Mouse (Mus musculus) lung, embryonic 15.5 days (tissue): Measurements from ENCODE around the gene Eftud2. TPM values are rescaled to one million over a fixed set of nuclear protein-coding genes. Genes with fewer than 3 reads are reported as not detected.

Experiments used
- ATAC-seq: fragments of 200-750 bp; cut with Nextera tagmentation; 2 replicates; pipeline ENCODE4 v1.8.0; 2017; ENCODE audit warnings: moderate number of reproducible peaks, borderline replicate concordance; ENCODE audit not compliant: low FRiP score, low TSS enrichment; ENCODE audit errors: extremely low read depth
- H3K27ac ChIP-seq: fragments of 300-500 bp; sonication (generic); 2 replicates; pipeline ENCODE4 v1.5.1; 2015; ENCODE audit warnings: moderate library complexity, mild to moderate bottlenecking, inconsistent platforms
- H3K27me3 ChIP-seq: fragments of 300-500 bp; sonication (generic); 2 replicates; pipeline ENCODE4 v1.6.1; 2015; ENCODE audit warnings: inconsistent platforms
- H3K36me3 ChIP-seq: fragments of 300-500 bp; sonication (generic); 2 replicates; pipeline ENCODE4 v1.6.1; 2015; ENCODE audit warnings: inconsistent platforms
- H3K4me1 ChIP-seq: fragments of 300-500 bp; sonication (generic); 2 replicates; pipeline ENCODE4 v1.6.1; 2015; ENCODE audit warnings: inconsistent platforms
- H3K4me2 ChIP-seq: fragments of 300-500 bp; sonication (generic); 2 replicates; pipeline ENCODE4 v1.6.1; 2015; ENCODE audit warnings: inconsistent platforms, mild to moderate bottlenecking, moderate library complexity
- H3K4me3 ChIP-seq: fragments of 300-500 bp; sonication (generic); 2 replicates; pipeline ENCODE4 v1.5.1; 2015; ENCODE audit warnings: mild to moderate bottlenecking, inconsistent platforms
- H3K9ac ChIP-seq: fragments of 300-500 bp; sonication (generic); 2 replicates; pipeline ENCODE4 v1.6.1; 2015; ENCODE audit warnings: inconsistent platforms
- H3K9me3 ChIP-seq: fragments of 300-500 bp; sonication (generic); 2 replicates; pipeline ENCODE4 v1.6.1; 2016; ENCODE audit warnings: inconsistent platforms
- WGBS: fragments of 180-500 bp; shearing (Covaris S2); methylation state at CpG from one replicate; pipeline ENCODE4 v1.1.7; 2015; 5-methylcytosine and 5-hydroxymethylcytosine counted together
- polyA plus RNA-seq: library from polyadenylated mRNA; unstranded; fragments of >200 nt; fragmentation: Nextera tagmentation; extraction: Ambion mirVana; gene quantifications from 2 replicates; pipeline ENCODE4 v1.2.1, GENCODE M21; 2015

Eftud2 gene
- polyA plus RNA-seq, 1 experiment from 2014 or later: 208 TPM

GRCm38 (mm10) chr11:102874801-102875334 is 5.9 kb downstream of the Eftud2 start:
- Histone ChIP-seq H3K27ac (no peak overlapping the region), H3K36me3 (peaks cover 60% of the 10 kb centered on the region), H3K4me1 (peaks cover 7% of the 10 kb centered on the region), H3K27me3 (no peaks in the 10 kb centered on the region), H3K4me3 (no peak overlapping the region), H3K9ac (no peak overlapping the region), H3K9me3 (no peaks in the 10 kb centered on the region), H3K4me2 (no peak overlapping the region)
- ATAC-seq: no peak
- WGBS: 89% methylated on average over 7 of the region's 7 CpGs

GRCm38 (mm10) chr11:102864272-102864671 is 16.5 kb downstream of the Eftud2 start:
- no peak for ATAC-seq
- Histone ChIP-seq H3K27me3 (no peaks in the 10 kb centered on the region), H3K4me3 (no peak overlapping the region), H3K9me3 (no peaks in the 10 kb centered on the region), H3K9ac (no peak overlapping the region), H3K4me2 (no peak overlapping the region), H3K4me1 (no peaks in the 10 kb centered on the region), H3K27ac (no peak overlapping the region), H3K36me3 (peaks cover 76% of the 10 kb centered on the region)
- 28% methylated on average over 4 of the region's 4 CpGs for WGBS

- Histone ChIP-seq H3K9ac (no peak overlapping the region), H3K36me3 (peaks cover 74% of the 10 kb centered on the region), H3K27me3 (no peaks in the 10 kb centered on the region), H3K4me2 (no peak overlapping the region), H3K4me1 (no peaks in the 10 kb centered on the region), H3K4me3 (no peak overlapping the region), H3K9me3 (no peaks in the 10 kb centered on the region), H3K27ac (no peak overlapping the region)
- no peak for ATAC-seq
- 90% methylated on average over 8 of the region's 8 CpGs for WGBS
Measured at GRCm38 (mm10) chr11:102859933-102860332, 20.9 kb downstream of the Eftud2 start.

GRCm38 (mm10) chr11:102858951-102859350 is 21.8 kb downstream of the Eftud2 start:
- no peaks in the 10 kb centered on the region for H3K9me3 ChIP-seq
- H3K36me3 ChIP-seq: peaks cover 81% of the 10 kb centered on the region
- H3K27me3 ChIP-seq: no peaks in the 10 kb centered on the region
- no peak overlapping the region for H3K27ac ChIP-seq
- no peaks in the 10 kb centered on the region for H3K4me1 ChIP-seq
- 96% methylated on average over 11 of the region's 11 CpGs for WGBS
- H3K4me2 ChIP-seq: no peak overlapping the region
- H3K4me3 ChIP-seq: no peak overlapping the region
- H3K9ac ChIP-seq: no peak overlapping the region
- ATAC-seq: no peak

GRCm38 (mm10) chr11:102855941-102856340 is 24.8 kb downstream of the Eftud2 start:
- Histone ChIP-seq H3K4me2 (no peak overlapping the region), H3K4me3 (no peak overlapping the region), H3K4me1 (no peaks in the 10 kb centered on the region), H3K27me3 (no peaks in the 10 kb centered on the region), H3K9me3 (no peaks in the 10 kb centered on the region), H3K36me3 (peaks cover 80% of the 10 kb centered on the region), H3K27ac (no peak overlapping the region), H3K9ac (no peak overlapping the region)
- ATAC-seq: no peak
- 72% methylated on average over 6 of the region's 6 CpGs for WGBS

- Histone ChIP-seq H3K9ac (no peak overlapping the region), H3K4me2 (no peak overlapping the region), H3K27ac (no peak overlapping the region), H3K36me3 (peaks cover 78% of the 10 kb centered on the region), H3K4me1 (no peaks in the 10 kb centered on the region), H3K4me3 (no peak overlapping the region), H3K27me3 (no peaks in the 10 kb centered on the region), H3K9me3 (no peaks in the 10 kb centered on the region)
- ATAC-seq: no peak
Measured at GRCm38 (mm10) chr11:102853760-102854159, 27.0 kb downstream of the Eftud2 start.

- H3K9ac ChIP-seq: no peak overlapping the region
- no peaks in the 10 kb centered on the region for H3K9me3 ChIP-seq
- peaks cover 80% of the 10 kb centered on the region for H3K36me3 ChIP-seq
- 62% methylated on average over 5 of the region's 5 CpGs for WGBS
- ATAC-seq: no peak
- H3K27me3 ChIP-seq: no peaks in the 10 kb centered on the region
- no peak overlapping the region for H3K27ac ChIP-seq
- no peak overlapping the region for H3K4me3 ChIP-seq
- no peaks in the 10 kb centered on the region for H3K4me1 ChIP-seq
- H3K4me2 ChIP-seq: no peak overlapping the region
Measured at GRCm38 (mm10) chr11:102851883-102852282, 28.9 kb downstream of the Eftud2 start.

- H3K9ac ChIP-seq: no peak overlapping the region
- H3K4me2 ChIP-seq: no peak overlapping the region
- WGBS: 53% methylated on average over 10 of the region's 10 CpGs
- peaks cover 97% of the 10 kb centered on the region for H3K36me3 ChIP-seq
- ATAC-seq: no peak
- no peak overlapping the region for H3K4me3 ChIP-seq
- H3K27me3 ChIP-seq: no peaks in the 10 kb centered on the region
- H3K27ac ChIP-seq: no peak overlapping the region
- H3K9me3 ChIP-seq: no peaks in the 10 kb centered on the region
- no peaks in the 10 kb centered on the region for H3K4me1 ChIP-seq
Measured at GRCm38 (mm10) chr11:102845926-102846325, 34.9 kb downstream of the Eftud2 start.

- WGBS: 79% methylated on average over 9 of the region's 9 CpGs
- Histone ChIP-seq H3K27ac (peak overlapping the region; percentile 13; the same call in 1 of the 2 replicates), H3K9me3 (no peaks in the 10 kb centered on the region), H3K4me1 (no peaks in the 10 kb centered on the region), H3K36me3 (peaks cover 67% of the 10 kb centered on the region), H3K4me3 (no peak overlapping the region), H3K4me2 (no peak overlapping the region; the same call in 1 of the 2 replicates), H3K9ac (no peak overlapping the region), H3K27me3 (no peaks in the 10 kb centered on the region)
- no peak for ATAC-seq
Measured at GRCm38 (mm10) chr11:102838616-102839150, 42.1 kb downstream of the Eftud2 start.

GRCm38 (mm10) chr11:102838126-102838525 is 42.7 kb downstream of the Eftud2 start:
- H3K27ac ChIP-seq: no peak overlapping the region
- no peaks in the 10 kb centered on the region for H3K27me3 ChIP-seq
- H3K4me3 ChIP-seq: no peak overlapping the region
- H3K9me3 ChIP-seq: no peaks in the 10 kb centered on the region
- no peak overlapping the region for H3K4me2 ChIP-seq
- WGBS: 74% methylated on average over 2 of the region's 2 CpGs
- H3K9ac ChIP-seq: no peak overlapping the region
- ATAC-seq: no peak
- peaks cover 62% of the 10 kb centered on the region for H3K36me3 ChIP-seq
- H3K4me1 ChIP-seq: 0 out of 2 replicates have a peak, but pooled peaks cover 2% of the 10 kb centered on the region

- Histone ChIP-seq H3K4me3 (no peak overlapping the region), H3K27ac (no peak overlapping the region), H3K4me1 (peaks cover 9% of the 10 kb centered on the region; the same call in 1 of the 2 replicates), H3K9ac (no peak overlapping the region), H3K27me3 (no peaks in the 10 kb centered on the region), H3K9me3 (no peaks in the 10 kb centered on the region), H3K36me3 (peaks cover 55% of the 10 kb centered on the region), H3K4me2 (no peak overlapping the region)
- ATAC-seq: no peak
- 83% methylated on average over 1 of the region's 1 CpGs for WGBS
Measured at GRCm38 (mm10) chr11:102837385-102837784, 43.4 kb downstream of the Eftud2 start.

GRCm38 (mm10) chr11:102836146-102836545 is 44.6 kb downstream of the Eftud2 start:
- no peak overlapping the region for H3K4me3 ChIP-seq
- no peak overlapping the region for H3K27ac ChIP-seq
- H3K36me3 ChIP-seq: peaks cover 44% of the 10 kb centered on the region
- no peak overlapping the region for H3K4me2 ChIP-seq
- peaks cover 14% of the 10 kb centered on the region; the same call in 1 of the 2 replicates for H3K4me1 ChIP-seq
- ATAC-seq: no peak
- H3K9ac ChIP-seq: no peak overlapping the region
- H3K27me3 ChIP-seq: no peaks in the 10 kb centered on the region
- no peaks in the 10 kb centered on the region for H3K9me3 ChIP-seq
- 77% methylated on average over 9 of the region's 9 CpGs for WGBS
